Mouse (Mus musculus) lung, postnatal 36 days (tissue): Measurements from ENCODE around the gene Gucy2d.

Experiments
- DNase-seq: peaks from one replicate; pipeline ENCODE4 v3.0.0; 2022; ENCODE audit warnings: mixed read lengths

Gucy2d gene

GRCm38 (mm10) chr7:98490911-98491310, 50.7 kb downstream of the Gucy2d start:
- no peak for DNase-seq

DNA sequence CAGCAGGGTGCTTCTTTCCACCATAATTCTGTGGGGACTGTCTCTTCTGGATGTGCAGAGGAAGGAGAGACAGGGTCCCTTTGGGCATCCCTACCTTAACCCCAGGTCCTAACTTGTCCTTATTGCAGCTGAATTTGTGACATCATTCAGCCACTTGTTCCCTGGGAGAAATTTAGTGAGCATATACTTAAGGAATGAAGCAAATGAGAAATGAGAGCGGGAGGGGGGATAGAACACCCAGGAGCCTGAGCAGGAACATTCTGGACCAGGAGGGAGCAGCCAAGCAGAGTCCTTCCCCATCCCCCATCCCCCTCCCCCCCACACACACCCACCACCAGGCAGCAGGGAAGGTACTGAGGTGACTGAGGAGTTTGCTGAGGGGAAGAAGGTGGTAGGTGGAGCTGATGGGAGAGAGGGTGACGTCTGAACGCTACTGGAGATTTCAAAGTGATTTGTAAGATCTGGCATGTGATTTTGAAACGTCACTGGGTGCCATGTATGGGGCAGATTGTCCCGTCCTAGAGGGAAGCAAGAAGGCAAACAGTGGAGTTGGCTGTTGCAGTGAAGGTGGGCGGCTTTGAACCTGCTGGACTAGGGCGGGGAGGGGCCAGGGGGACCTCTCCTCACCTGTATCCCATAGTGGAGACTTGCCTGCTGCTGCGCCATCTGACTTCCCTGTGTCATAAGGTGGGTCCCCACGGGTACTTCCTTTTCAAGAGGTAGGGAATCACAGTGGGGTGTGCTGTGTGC, 51.4 kb downstream of the Gucy2d start:
- DNase-seq = peak; percentile 32

DNA sequence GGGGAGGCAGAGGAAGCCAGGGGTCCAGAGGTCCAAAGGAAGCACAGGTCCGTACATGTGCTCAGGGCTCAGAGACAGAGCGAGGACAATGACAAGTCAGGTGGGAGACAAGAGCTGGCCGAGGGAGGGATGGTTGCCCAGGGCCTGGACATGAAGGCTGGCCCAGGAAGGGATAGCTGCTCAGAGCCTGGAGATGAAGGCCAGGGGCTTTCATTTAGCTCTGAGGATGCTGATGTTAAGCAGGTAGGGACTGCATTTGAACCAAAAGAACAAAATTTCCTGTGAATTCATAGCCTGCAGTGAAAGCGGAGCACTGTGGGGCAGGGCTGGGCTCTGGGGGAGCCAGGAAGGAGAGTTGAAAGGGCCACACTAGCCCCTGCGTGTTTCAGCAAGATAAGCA, 52.1 kb downstream of the Gucy2d start:
- no peak for DNase-seq

DNA sequence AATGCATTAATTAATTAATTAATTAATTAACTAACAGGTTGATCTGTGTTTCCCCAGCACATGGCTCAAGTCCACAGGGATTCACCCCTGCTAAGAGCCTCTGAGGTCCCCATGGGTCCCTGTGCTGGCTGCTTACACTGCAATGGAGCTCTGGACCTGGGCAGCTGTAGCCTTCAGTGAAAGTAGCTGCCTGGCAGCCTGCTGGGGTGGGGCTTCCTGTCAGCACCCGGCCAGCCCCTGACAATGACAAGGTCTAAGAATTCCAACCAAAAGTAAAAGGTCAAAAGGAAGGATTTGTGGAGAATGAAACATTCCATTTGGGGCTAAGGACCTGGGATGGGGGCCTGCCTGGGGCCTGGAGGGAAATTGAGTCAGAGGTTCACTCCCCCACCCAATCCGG, 53.1 kb downstream of the Gucy2d start:
- peak; percentile 52 for DNase-seq

DNA sequence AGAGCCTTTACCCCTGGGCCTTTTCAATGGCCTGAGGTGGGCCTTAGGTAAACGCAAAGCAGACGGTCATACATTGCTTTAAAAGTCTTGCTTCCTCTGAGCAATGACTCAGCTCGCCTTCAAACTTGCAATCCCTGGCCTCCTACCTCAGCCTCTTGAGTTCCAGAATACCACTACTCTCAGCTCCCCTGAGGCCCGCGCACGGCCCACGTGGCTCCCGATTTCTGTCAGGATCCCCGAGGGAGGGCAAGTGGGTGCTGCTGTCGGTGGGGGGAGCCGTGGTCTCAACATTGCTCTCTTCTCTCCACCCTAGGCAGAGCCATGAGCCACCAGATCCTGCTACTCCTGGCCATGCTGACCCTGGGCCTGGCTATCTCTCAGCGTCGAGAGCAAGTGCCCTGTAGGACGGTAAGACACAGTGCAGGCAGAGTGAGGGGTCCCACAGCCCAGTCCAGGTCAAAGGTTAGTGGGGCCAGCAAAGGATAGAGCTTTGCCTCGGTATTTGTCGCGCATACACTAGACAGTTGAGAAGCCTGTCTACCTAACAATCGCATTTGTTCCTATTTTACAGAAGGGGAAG, 53.8 kb downstream of the Gucy2d start:
- no peak for DNase-seq

- DNase-seq = no peak
These were observed 55.4 kb downstream of the Gucy2d start for GRCm38 (mm10) chr7:98495591-98495990.

- DNase-seq = no peak
These were observed 57.2 kb downstream of the Gucy2d start for GRCm38 (mm10) chr7:98497451-98497850.

DNA sequence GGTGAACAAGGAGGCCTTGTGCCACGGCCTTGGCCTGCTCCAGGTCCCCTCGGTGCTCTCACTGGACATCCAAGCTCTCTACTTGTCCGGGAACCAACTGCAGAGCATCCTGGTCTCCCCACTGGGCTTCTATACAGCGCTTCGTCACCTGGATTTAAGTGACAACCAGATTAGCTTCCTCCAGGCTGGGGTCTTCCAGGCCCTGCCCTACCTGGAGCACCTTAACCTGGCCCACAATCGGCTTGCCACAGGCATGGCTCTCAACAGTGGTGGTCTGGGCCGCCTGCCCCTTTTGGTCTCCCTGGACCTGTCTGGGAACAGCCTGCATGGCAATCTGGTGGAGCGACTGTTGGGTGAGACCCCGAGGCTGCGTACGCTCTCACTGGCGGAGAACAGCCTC, 57.9 kb downstream of the Gucy2d start:
- no peak for DNase-seq

GRCm38 (mm10) chr7:98498656-98499560, 58.7 kb downstream of the Gucy2d start:
- no peak for DNase-seq

GRCm38 (mm10) chr7:98499561-98500292, 59.5 kb downstream of the Gucy2d start:
- DNase-seq = no peak

- peak; percentile 42 for DNase-seq
These were observed 60.3 kb downstream of the Gucy2d start for GRCm38 (mm10) chr7:98500470-98500869.

DNA sequence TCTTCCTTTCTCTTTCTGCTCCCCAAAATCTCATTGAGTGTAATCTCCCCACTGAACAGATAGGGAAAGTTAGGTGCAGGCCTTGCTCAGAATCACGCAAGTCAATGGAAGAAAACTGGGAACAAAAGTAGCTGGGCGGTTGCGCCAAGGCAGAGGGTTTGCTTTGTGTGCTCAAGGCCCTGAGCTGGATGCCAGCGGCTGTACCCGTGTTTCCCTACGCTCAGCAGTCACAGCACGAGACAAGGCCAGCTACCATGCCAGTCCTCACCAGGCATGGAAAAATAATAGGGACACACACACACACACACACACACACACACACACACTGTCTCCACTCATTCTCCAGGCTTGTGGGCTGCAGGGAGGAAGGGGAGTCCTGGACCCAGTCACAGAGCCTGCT, 60.9 kb downstream of the Gucy2d start:
- no peak for DNase-seq

- DNase-seq = no peak
These were observed 62.7 kb downstream of the Gucy2d start for GRCm38 (mm10) chr7:98502921-98503320.

DNA sequence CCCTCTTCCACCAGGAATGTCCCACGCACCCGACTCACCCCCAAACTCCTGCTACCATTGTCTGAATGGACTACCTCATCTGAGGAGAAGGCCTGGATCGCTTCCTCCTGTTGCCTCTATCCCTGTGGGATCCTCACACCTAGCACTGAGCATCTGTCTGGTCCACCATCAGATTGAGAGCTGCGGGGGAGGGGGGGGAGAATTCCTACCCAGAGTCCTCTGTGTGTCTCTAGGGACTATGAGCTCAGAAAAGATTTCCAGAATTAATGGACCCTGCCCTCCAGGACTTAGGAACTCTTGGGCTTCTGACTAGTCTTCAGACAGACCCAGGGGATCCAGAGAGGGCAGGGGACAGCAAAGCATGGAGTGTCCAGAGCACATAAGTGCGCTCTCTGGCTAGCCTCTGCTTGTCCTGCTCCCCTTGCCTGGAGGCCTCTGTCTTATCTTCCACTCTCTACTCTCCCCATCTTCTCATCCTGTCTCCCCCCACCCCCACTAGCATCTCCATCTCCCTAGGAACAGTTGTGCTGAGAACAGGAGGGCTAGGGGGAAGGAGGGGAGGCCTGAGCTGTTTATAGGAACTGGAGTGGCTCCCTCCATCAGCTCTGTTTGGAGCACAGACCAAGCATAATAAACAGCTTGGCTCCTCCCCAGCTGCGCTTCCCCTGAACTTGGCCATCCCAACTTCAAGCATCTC, 63.9 kb downstream of the Gucy2d start:
- DNase-seq = peak; percentile 42

GRCm38 (mm10) chr7:98504726-98505314, 64.6 kb downstream of the Gucy2d start:
- no peak for DNase-seq

GRCm38 (mm10) chr7:98505664-98506063, 65.4 kb downstream of the Gucy2d start:
- DNase-seq = no peak

DNA sequence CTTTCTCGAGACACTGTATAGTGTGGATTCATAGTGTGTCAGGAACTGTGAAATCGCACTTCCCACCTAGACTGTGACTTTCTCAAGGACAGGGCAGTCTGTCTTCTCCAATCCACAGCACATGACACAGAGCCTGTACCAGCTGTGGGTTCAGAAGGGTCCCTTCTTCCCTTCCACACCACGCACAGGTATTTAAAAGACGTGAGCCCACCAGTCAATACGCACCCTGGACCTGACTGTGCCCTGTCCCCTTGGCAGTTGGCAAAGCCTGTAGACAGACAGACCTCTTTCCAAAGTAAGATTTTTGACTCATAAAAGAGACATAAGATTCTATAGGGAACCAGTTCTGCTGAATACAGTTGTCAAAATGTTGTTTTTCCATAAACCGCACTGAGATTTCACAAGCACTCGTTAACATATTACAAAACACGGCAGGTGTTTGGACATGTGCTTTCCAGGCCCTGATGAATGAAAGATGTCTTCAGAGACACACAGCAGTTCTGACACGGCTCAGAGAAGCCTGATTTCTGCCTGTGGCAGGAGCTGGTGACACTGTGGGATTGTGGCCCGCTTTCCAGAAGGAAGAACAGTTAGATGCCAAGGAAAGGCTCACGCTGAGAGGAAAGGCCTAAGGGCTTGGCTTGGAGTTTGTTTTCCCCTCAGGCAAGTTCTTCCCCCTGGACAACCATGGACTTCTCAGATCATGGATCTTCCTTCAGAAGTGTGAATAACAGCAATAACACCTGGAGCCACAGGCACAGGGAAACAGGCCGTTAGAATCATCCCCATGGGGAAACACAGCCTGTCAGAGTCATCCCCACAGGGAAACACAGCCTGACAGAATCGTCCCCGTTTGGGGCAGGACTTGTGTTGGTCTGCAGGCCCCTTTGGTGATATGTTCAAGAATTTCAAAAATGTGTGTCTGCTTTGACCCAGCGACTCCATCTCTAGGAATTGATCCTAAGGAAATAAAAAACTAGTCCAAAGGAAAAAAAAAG, 71.0 kb downstream of the Gucy2d start:
- peak; percentile 30 for DNase-seq

GRCm38 (mm10) chr7:98513251-98513650, 73.0 kb downstream of the Gucy2d start:
- no peak for DNase-seq

DNA sequence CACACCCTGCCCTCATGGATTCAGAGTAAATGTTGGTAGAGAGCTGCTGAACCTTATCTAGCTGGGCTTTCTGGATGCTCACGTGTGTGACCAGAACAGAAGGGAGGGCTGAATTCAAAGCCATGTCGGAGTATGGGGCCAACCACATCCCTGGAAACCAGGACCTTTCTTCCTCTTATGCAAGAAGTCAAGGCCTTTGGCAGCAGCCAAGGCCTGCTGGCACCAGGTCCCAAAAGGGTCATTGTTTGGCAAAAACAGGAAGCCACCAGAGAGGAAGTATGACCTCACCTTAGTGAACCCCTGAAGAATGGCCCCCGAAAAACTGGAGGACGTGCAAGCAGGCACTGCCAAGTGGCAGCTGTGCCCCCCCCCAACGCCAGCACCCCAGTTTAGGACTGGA, 82.4 kb downstream of the Gucy2d start:
- peak; percentile 87 for DNase-seq

DNA sequence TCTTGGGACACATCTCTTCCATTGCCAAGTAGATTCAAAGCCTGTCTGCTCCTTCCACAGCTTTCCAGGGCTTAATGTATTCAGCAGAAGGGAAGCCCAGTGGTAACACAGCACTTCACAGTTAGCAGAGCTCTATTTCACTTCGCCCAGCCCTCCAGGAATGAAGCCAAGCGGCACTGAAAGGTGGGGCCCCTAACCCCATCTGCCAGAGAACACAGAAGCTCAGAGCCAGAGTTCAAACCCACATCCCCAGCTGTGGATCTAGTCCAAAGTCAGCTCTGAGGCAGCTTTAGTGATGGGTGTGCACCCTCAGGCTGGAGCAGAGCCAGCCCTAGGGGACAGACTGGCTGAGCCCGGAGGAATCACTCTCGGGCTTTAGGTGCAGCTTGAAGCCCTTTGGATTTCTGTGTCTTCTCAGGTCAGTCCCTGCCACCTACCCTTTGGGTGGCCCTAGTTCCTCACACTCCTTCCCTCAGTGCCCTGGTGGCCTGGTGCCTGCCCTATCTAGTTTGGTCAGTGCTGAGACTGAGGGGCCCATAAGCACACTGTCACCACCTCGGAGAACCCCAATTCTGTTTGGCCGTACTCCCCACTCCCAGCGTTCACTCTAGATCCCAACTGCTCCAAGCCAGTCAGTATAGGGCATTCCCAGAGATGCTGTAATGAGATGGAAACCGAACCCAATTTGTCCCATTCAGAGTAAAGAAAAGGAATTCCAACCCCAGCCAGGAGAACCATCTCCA, 83.0 kb downstream of the Gucy2d start:
- DNase-seq = peak; percentile 63
